Mouse (Mus musculus) liver, embryonic 14.5 days (tissue): ENCODE data around the gene Sorcs1. TPM values are rescaled to one million over a fixed set of nuclear protein-coding genes. Genes with fewer than 3 reads are reported as not detected.

Experiments
- ATAC-seq: fragments of 200-750 bp; cut with Nextera tagmentation; 2 replicates; pipeline ENCODE4 v1.8.0; 2017; ENCODE audit warnings: moderate number of reproducible peaks, mild to moderate bottlenecking, moderate library complexity; ENCODE audit not compliant: insufficient read depth
- DNase-seq, 3 experiments: peaks; one replicate each; pipeline ENCODE4 v3.0.0-alpha.2; 2012 to 2013; ENCODE audit warnings: low read depth in 3 of 3, low spot score in 3 of 3
- H3K27ac ChIP-seq: fragments of 300-500 bp; sonication (generic); 2 replicates; pipeline ENCODE4 v1.5.1; 2014; ENCODE audit warnings: moderate library complexity, mild to moderate bottlenecking, control low read depth, inconsistent platforms
- H3K27me3 ChIP-seq: fragments of 300-500 bp; sonication (generic); 2 replicates; pipeline ENCODE4 v1.6.1; 2014; ENCODE audit warnings: mild to moderate bottlenecking, low read length, moderate library complexity; ENCODE audit not compliant: control insufficient read depth, insufficient read depth
- H3K36me3 ChIP-seq: fragments of 300-500 bp; sonication (generic); replicated peaks from 2 replicates; pipeline ENCODE4 v1.6.1; 2014; ENCODE audit warnings: low read depth; ENCODE audit not compliant: control insufficient read depth, insufficient read depth
- H3K4me1 ChIP-seq, 2 experiments: fragments of 200-500 bp in 1 of 2; fragments of 300-500 bp in 1 of 2; sonication (generic) in 1 of 2; replicated peaks; 2 replicates each; pipeline ENCODE4 v1.6.1; 2012 to 2014; ENCODE audit warnings: antibody characterized with exemption in 1 of 2, inconsistent platforms in 1 of 2, low read length in 1 of 2; ENCODE audit not compliant: control insufficient read depth in 2 of 2, insufficient read depth in 2 of 2
- H3K4me2 ChIP-seq: fragments of 300-500 bp; sonication (generic); 2 replicates; pipeline ENCODE4 v1.6.1; 2014; ENCODE audit warnings: low read depth, mild to moderate bottlenecking, control low read depth, moderate library complexity
- H3K4me3 ChIP-seq, 2 experiments: fragments of 200-500 bp in 1 of 2; fragments of 300-500 bp in 1 of 2; sonication (generic) in 1 of 2; 2 replicates each; pipeline ENCODE4 v1.5.1; 2012 to 2014; ENCODE audit warnings: low read depth in 2 of 2, low read length in 2 of 2, mild to moderate bottlenecking in 2 of 2, control low read depth in 1 of 2, inconsistent platforms in 1 of 2, moderate library complexity in 1 of 2; ENCODE audit not compliant: insufficient read depth in 1 of 2
- H3K9ac ChIP-seq: fragments of 300-500 bp; sonication (generic); replicated peaks from 2 replicates; pipeline ENCODE4 v1.6.1; 2014; ENCODE audit warnings: mild to moderate bottlenecking, control low read depth, moderate library complexity
- H3K9me3 ChIP-seq: fragments of 300-500 bp; sonication (generic); 2 replicates; pipeline ENCODE4 v1.6.1; 2016; ENCODE audit warnings: low read length, mixed read lengths; ENCODE audit not compliant: control insufficient read depth
- CTCF ChIP-seq: IDR thresholded peaks from 2 replicates; pipeline ENCODE4 v1.5.1; 2016; ENCODE audit warnings: antibody characterized with exemption, low read depth, control low read depth
- EP300 ChIP-seq: IDR thresholded peaks from 2 replicates; pipeline ENCODE4 v1.6.1; 2016; ENCODE audit warnings: antibody characterized with exemption, low read depth
- WGBS: fragments of 180-500 bp; shearing (Covaris S2); extraction: QIAGEN DNeasy Blood & Tissue Kit; methylation state at CpG from one replicate; pipeline ENCODE4 v1.1.7; 2014; ENCODE audit not compliant: insufficient replicate concordance; 5-methylcytosine and 5-hydroxymethylcytosine counted together
- microRNA-seq: library from miRNA; unstranded; fragments of <30 nt; microRNA quantifications from one replicate; pipeline ENCODE4, GENCODE M21; 2016
- polyA plus RNA-seq, 2 experiments: library from polyadenylated mRNA; depleted of rRNA in 1 of 2; stranded (reverse) in 1 of 2; unstranded in 1 of 2; fragments of >200 nt; fragmentation: Nextera tagmentation in 1 of 2; extraction: Ambion mirVana in 1 of 2; gene quantifications; 2 replicates each; pipeline versions ENCODE4 v1.2.1 to v1.2.3; 2012 to 2014

The Sorcs1 gene
- polyA plus RNA-seq, 2 experiments, result 0.13 to 0.28 TPM

DNA sequence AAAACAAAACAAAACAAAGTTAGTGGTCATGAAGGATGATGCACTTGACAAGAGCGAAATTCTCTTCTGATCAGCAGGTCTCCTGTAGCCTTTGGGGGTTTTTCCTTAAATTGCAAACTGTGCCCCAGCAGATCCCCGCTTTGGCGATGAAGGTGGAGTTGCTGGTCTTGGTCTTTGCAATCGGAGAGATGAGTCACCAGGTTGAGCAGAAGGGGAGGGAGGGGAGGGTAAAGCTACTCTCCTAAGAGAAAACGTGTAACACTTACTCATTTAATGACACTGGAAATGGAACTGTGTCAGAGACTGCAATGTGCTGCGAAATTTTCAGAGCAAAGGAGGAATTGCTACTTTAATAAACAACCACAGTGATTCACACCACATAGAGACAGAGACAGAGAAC is 527.3 kb downstream of the Sorcs1 start:
- Histone ChIP-seq H3K9ac (no peak overlapping the region), H3K27ac (no peak overlapping the region), H3K27me3 (no peaks in the 10 kb centered on the region), H3K4me2 (no peak overlapping the region), H3K4me3 (no peak overlapping the region), H3K9me3 (no peaks in the 10 kb centered on the region; the same call in 1 of the 2 replicates), H3K36me3 (no peaks in the 10 kb centered on the region), H3K4me1 (no peaks in the 10 kb centered on the region)
- 55% methylated on average over 6 of the region's 6 CpGs for WGBS
- ATAC-seq (no peak), DNase-seq (no peak)
- no peak for TF ChIP-seq EP300
- no peak for TF ChIP-seq CTCF

- DNase-seq, result no peak
These were observed 532.5 kb downstream of the Sorcs1 start for GRCm38 (mm10) chr19:50145919-50146318.

GRCm38 (mm10) chr19:50141853-50142252 is 536.6 kb downstream of the Sorcs1 start:
- DNase-seq, result no peak
- no peaks in the 10 kb centered on the region for H3K9me3 ChIP-seq
- no peak overlapping the region for H3K9ac ChIP-seq
- H3K27me3 ChIP-seq, result no peaks in the 10 kb centered on the region
- no peaks in the 10 kb centered on the region for H3K4me1 ChIP-seq
- no peak overlapping the region for H3K4me3 ChIP-seq
- WGBS, result 65% methylated on average over 8 of the region's 8 CpGs
- TF ChIP-seq CTCF (no peak), EP300 (no peak)
- H3K4me2 ChIP-seq, result no peak overlapping the region
- H3K36me3 ChIP-seq, result no peaks in the 10 kb centered on the region
- H3K27ac ChIP-seq, result no peak overlapping the region
- ATAC-seq, result no peak

More at GRCm38 (mm10) chr19:50145919-50146318, 532.5 kb downstream of the Sorcs1 start:
- no peaks in the 10 kb centered on the region for H3K27me3 ChIP-seq
- no peak overlapping the region for H3K4me2 ChIP-seq
- 29% methylated on average over 3 of the region's 3 CpGs for WGBS
- TF ChIP-seq EP300 (no peak), CTCF (no peak)
- no peak overlapping the region for H3K9ac ChIP-seq
- no peaks in the 10 kb centered on the region for H3K9me3 ChIP-seq
- ATAC-seq, result no peak
- H3K27ac ChIP-seq, result no peak overlapping the region
- no peak overlapping the region for H3K4me3 ChIP-seq
- H3K36me3 ChIP-seq, result no peaks in the 10 kb centered on the region
- H3K4me1 ChIP-seq, result no peaks in the 10 kb centered on the region

DNA sequence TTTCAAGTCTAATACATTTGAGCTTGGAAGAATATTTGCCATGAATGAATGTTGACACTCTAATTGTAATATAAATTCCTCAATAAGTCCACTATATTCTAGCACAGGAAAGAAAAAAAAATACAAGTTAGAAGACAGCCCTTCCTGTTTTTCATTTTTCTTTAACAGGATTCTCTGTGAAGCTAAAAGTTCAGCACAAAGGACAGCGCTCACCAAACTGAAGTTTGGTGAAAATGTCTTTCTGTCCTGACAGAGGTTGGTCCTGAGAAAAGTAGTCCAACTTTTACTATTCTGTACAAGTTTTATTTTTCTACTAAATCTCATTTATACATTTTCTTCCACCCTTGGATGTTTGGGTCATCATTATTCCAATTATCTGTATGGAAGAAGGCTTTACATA is 543.8 kb downstream of the Sorcs1 start:
- Histone ChIP-seq H3K9ac (no peak overlapping the region), H3K9me3 (no peaks in the 10 kb centered on the region), H3K4me1 (no peaks in the 10 kb centered on the region), H3K27ac (no peak overlapping the region), H3K4me2 (no peak overlapping the region), H3K27me3 (no peaks in the 10 kb centered on the region), H3K36me3 (no peaks in the 10 kb centered on the region), H3K4me3 (no peak overlapping the region)
- ATAC-seq, result no peak
- DNase-seq, result no peak
- TF ChIP-seq EP300, result no peak
- TF ChIP-seq CTCF, result no peak
- WGBS, result 48% methylated on average over 1 of the region's 1 CpGs

DNA sequence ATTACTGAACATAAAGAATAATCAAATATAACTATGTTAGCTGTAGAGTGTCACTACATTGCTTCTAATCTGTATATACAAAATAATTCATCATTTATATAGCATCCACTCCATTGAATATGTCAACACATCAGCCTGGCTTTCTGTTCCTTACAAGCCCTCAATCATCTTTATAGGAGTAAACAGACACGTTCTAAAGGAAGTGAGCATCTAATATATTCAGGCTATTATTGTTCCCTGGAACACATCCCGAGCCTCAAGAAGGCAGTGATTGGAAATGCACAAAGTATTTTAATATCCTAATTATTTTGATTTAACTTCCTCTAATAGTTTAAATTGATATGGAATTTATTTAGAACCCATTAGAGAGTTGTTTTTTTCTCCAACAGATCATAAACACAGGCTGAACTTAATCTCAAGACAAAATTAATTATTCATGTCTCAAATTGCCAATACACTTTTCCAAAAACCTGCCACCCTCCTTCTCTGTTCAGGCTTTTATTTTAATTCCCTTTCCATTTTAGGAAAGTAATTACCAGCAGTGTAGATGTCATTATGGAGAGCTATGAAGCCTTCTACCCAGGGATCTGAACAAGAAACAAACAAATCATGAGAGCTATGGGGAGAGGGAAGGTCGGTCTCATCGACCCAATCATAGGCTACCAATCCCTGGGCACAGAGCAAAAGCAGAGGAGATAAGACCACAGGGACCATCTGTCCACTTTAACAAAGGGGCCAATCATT is 572.4 kb downstream of the Sorcs1 start:
- TF ChIP-seq CTCF, result no peak
- Histone ChIP-seq H3K9ac (no peak overlapping the region), H3K4me1 (no peaks in the 10 kb centered on the region), H3K27ac (no peak overlapping the region), H3K4me3 (no peak overlapping the region), H3K36me3 (no peaks in the 10 kb centered on the region), H3K4me2 (no peak overlapping the region), H3K27me3 (no peaks in the 10 kb centered on the region), H3K9me3 (no peaks in the 10 kb centered on the region)
- DNase-seq (no peak), ATAC-seq (no peak)
- WGBS, result 53% methylated on average over 4 of the region's 4 CpGs

Small RNA genes lying within 50 kb of the gene (microRNA-seq; reads per million reads assigned to microRNA genes)
- gene Gm27749, result not detected
